Mouse (Mus musculus) MEL (cell line): ENCODE measurements around the gene Ak5. TPM values are rescaled to one million over a fixed set of nuclear protein-coding genes. Genes with fewer than 3 reads are reported as not detected.

Source experiments
- DNase-seq: peaks from one replicate; pipeline ENCODE4 v3.0.0; 2011; ENCODE audit warnings: low read depth, low spot score
- H3K27ac ChIP-seq: 2 replicates; pipeline ENCODE4 v1.5.1; 2012; ENCODE audit warnings: low read depth, mild to moderate bottlenecking, control low read depth, low read length, moderate library complexity; ENCODE audit not compliant: control insufficient read depth
- H3K27me3 ChIP-seq, 2 experiments: fragments of 150-350 bp in 1 of 2; sonication (generic) in 1 of 2; 2 replicates each; pipeline ENCODE4 v1.6.1; 2012; ENCODE audit warnings: low read length in 2 of 2, mild to moderate bottlenecking in 2 of 2, improper control_type of control experiment in 1 of 2, moderate library complexity in 1 of 2; ENCODE audit not compliant: insufficient read depth in 2 of 2, control insufficient read depth in 1 of 2
- H3K36me3 ChIP-seq, 2 experiments: 2 replicates each; pipeline ENCODE4 v1.6.1; 2012 to 2014; ENCODE audit warnings: low read length in 2 of 2, improper control_type of control experiment in 1 of 2, inconsistent platforms in 1 of 2, mild to moderate bottlenecking in 1 of 2; ENCODE audit not compliant: insufficient read depth in 2 of 2, control insufficient read depth in 1 of 2
- H3K4me1 ChIP-seq, 2 experiments: fragments of 150-350 bp in 1 of 2; sonication (generic) in 1 of 2; 2 replicates each; pipeline ENCODE4 v1.6.1; 2012; ENCODE audit warnings: low read length in 2 of 2, improper control_type of control experiment in 1 of 2, mild to moderate bottlenecking in 1 of 2; ENCODE audit not compliant: insufficient read depth in 2 of 2, control insufficient read depth in 1 of 2
- H3K4me3 ChIP-seq, 2 experiments: fragments of 150-350 bp in 1 of 2; sonication (generic) in 1 of 2; 2 replicates each; pipeline ENCODE4 v1.5.1; 2012; ENCODE audit warnings: low read depth in 2 of 2, low read length in 2 of 2, mild to moderate bottlenecking in 2 of 2, moderate library complexity in 2 of 2, control low read depth in 1 of 2, improper control_type of control experiment in 1 of 2; ENCODE audit not compliant: control insufficient read depth in 1 of 2, insufficient read depth in 1 of 2
- H3K79me2 ChIP-seq: 2 replicates; pipeline ENCODE4 v1.6.1; 2012; ENCODE audit warnings: mild to moderate bottlenecking, low read length, moderate library complexity; ENCODE audit not compliant: control insufficient read depth, poor library complexity, insufficient read depth
- H3K9ac ChIP-seq: 2 replicates; pipeline ENCODE4 v1.6.1; 2012; ENCODE audit warnings: low read depth, mild to moderate bottlenecking, control low read depth, low read length, moderate library complexity; ENCODE audit not compliant: control insufficient read depth, poor library complexity, severe bottlenecking
- H3K9me3 ChIP-seq: fragments of 150-350 bp; sonication (generic); replicated peaks from 2 replicates; pipeline ENCODE4 v1.6.1; 2012; ENCODE audit warnings: mild to moderate bottlenecking, low read length, improper control_type of control experiment, moderate library complexity; ENCODE audit not compliant: insufficient read depth
- CHD1 ChIP-seq: IDR thresholded peaks from 2 replicates; pipeline ENCODE4 v1.6.1; 2012; ENCODE audit warnings: low read depth, mild to moderate bottlenecking, inconsistent platforms, low read length, improper control_type of control experiment
- CHD2 ChIP-seq: IDR thresholded peaks from 2 replicates; pipeline ENCODE4 v1.6.1; 2011; ENCODE audit warnings: low read length, improper control_type of control experiment
- E2F4 ChIP-seq: IDR thresholded peaks from 2 replicates; pipeline ENCODE4 v1.6.1; 2011; ENCODE audit warnings: low read depth, low read length, improper control_type of control experiment, borderline replicate concordance
- ELF1 ChIP-seq: IDR thresholded peaks from 2 replicates; pipeline ENCODE4 v1.6.1; 2014; ENCODE audit warnings: low read depth, mild to moderate bottlenecking, inconsistent platforms, low read length, improper control_type of control experiment, moderate library complexity
- EP300 ChIP-seq, 2 experiments: IDR thresholded peaks; 2 replicates each; pipeline ENCODE4 v1.6.1; 2011; ENCODE audit warnings: improper control_type of control experiment in 2 of 2, low read length in 2 of 2, low read depth in 1 of 2, mild to moderate bottlenecking in 1 of 2
- ETS1 ChIP-seq: IDR thresholded peaks from 2 replicates; pipeline ENCODE4 v1.6.1; 2012; ENCODE audit warnings: low read depth, mild to moderate bottlenecking, inconsistent platforms, low read length, improper control_type of control experiment, moderate library complexity
- GATA1 ChIP-seq: IDR thresholded peaks from 2 replicates; pipeline ENCODE4 v1.6.1; 2011; ENCODE audit warnings: low read depth, low read length, improper control_type of control experiment
- JUND ChIP-seq: IDR thresholded peaks from 2 replicates; pipeline ENCODE4 v1.6.1; 2011; ENCODE audit warnings: low read depth, mild to moderate bottlenecking, improper control_type of control experiment, low read length
- KAT2A ChIP-seq: conservative IDR thresholded peaks from 2 replicates; pipeline ENCODE4 v1.6.1; 2012; ENCODE audit warnings: low read depth, low read length, improper control_type of control experiment, inconsistent platforms
- MAFK ChIP-seq: IDR thresholded peaks from 2 replicates; pipeline ENCODE4 v1.6.1; 2011; ENCODE audit warnings: low read depth, mild to moderate bottlenecking, low read length, improper control_type of control experiment, borderline replicate concordance
- MEF2A ChIP-seq: IDR thresholded peaks from 2 replicates; pipeline ENCODE4 v1.6.1; 2014; ENCODE audit warnings: low read depth, mild to moderate bottlenecking, inconsistent platforms, low read length, improper control_type of control experiment; ENCODE audit not compliant: poor library complexity, insufficient replicate concordance, severe bottlenecking; ENCODE audit errors: extremely low read depth
- MXI1 ChIP-seq: IDR thresholded peaks from 2 replicates; pipeline ENCODE4 v1.6.1; 2011; ENCODE audit warnings: mild to moderate bottlenecking, low read depth, low read length, improper control_type of control experiment
- MYB ChIP-seq: IDR thresholded peaks from 2 replicates; pipeline ENCODE4 v1.6.1; 2011; ENCODE audit warnings: mild to moderate bottlenecking, low read depth, low read length, improper control_type of control experiment
- NELFE ChIP-seq: IDR thresholded peaks from 2 replicates; pipeline ENCODE4 v1.6.1; 2011; ENCODE audit warnings: low read depth, low read length, improper control_type of control experiment
- NRF1 ChIP-seq: IDR thresholded peaks from 2 replicates; pipeline ENCODE4 v1.6.1; 2014; ENCODE audit warnings: low read depth, mild to moderate bottlenecking, inconsistent platforms, low read length, improper control_type of control experiment, moderate library complexity; ENCODE audit not compliant: poor library complexity, insufficient read depth, severe bottlenecking
- POLR2A ChIP-seq, 2 experiments: IDR thresholded peaks; 2 replicates each; pipeline ENCODE4 v1.6.1; 2011 to 2012; ENCODE audit warnings: low read length in 2 of 2, mild to moderate bottlenecking in 2 of 2, control low read depth in 1 of 2, improper control_type of control experiment in 1 of 2, low read depth in 1 of 2, moderate library complexity in 1 of 2; ENCODE audit not compliant: control insufficient read depth in 1 of 2, insufficient read depth in 1 of 2, poor library complexity in 1 of 2
- POLR2AphosphoS2 ChIP-seq: IDR thresholded peaks from 2 replicates; pipeline ENCODE4 v1.6.1; 2011; ENCODE audit warnings: low read length, improper control_type of control experiment
- POLR2AphosphoS5 ChIP-seq: IDR thresholded peaks from 2 replicates; pipeline ENCODE4 v1.6.1; 2012; ENCODE audit warnings: low read depth, borderline replicate concordance, mild to moderate bottlenecking, inconsistent platforms, low read length, moderate library complexity, mixed read lengths
- RAD21 ChIP-seq: IDR thresholded peaks from 2 replicates; pipeline ENCODE4 v1.6.1; 2011; ENCODE audit warnings: mild to moderate bottlenecking, low read depth, low read length, improper control_type of control experiment
- SIN3A ChIP-seq: IDR thresholded peaks from 2 replicates; pipeline ENCODE4 v1.6.1; 2012; ENCODE audit warnings: low read length, improper control_type of control experiment, inconsistent platforms
- SMC3 ChIP-seq: IDR thresholded peaks from 2 replicates; pipeline ENCODE4 v1.6.1; 2011; ENCODE audit warnings: low read depth, low read length, improper control_type of control experiment
- TBP ChIP-seq: IDR thresholded peaks from 2 replicates; pipeline ENCODE4 v1.8.0; 2011; ENCODE audit warnings: low read depth, low read length, improper control_type of control experiment
- TCF12 ChIP-seq: IDR thresholded peaks from 2 replicates; pipeline ENCODE4 v1.6.1; 2014; ENCODE audit warnings: low read depth, mild to moderate bottlenecking, inconsistent platforms, low read length, improper control_type of control experiment, moderate library complexity
- UBTF ChIP-seq: IDR thresholded peaks from 2 replicates; pipeline ENCODE4 v1.6.1; 2012; ENCODE audit warnings: low read depth, mild to moderate bottlenecking, inconsistent platforms, low read length, improper control_type of control experiment, moderate library complexity, borderline replicate concordance; ENCODE audit not compliant: insufficient read depth
- USF2 ChIP-seq, 2 experiments: IDR thresholded peaks; 2 replicates each; pipeline ENCODE4 v1.6.1; 2011 to 2012; ENCODE audit warnings: improper control_type of control experiment in 2 of 2, low read length in 2 of 2, borderline replicate concordance in 1 of 2, inconsistent platforms in 1 of 2, low read depth in 1 of 2, mild to moderate bottlenecking in 1 of 2; ENCODE audit not compliant: insufficient read depth in 1 of 2
- ZC3H11A ChIP-seq: IDR thresholded peaks from 2 replicates; pipeline ENCODE4 v1.6.1; 2012; ENCODE audit warnings: low read depth, mild to moderate bottlenecking, inconsistent platforms, low read length, improper control_type of control experiment
- ZKSCAN1 ChIP-seq: IDR thresholded peaks from 2 replicates; pipeline ENCODE4 v1.6.1; 2012; ENCODE audit warnings: low read depth, mild to moderate bottlenecking, inconsistent platforms, low read length, improper control_type of control experiment, moderate library complexity
- ZMIZ1 ChIP-seq: IDR thresholded peaks from 2 replicates; pipeline ENCODE4 v1.6.1; 2012; ENCODE audit warnings: low read depth, mild to moderate bottlenecking, inconsistent platforms, low read length, improper control_type of control experiment, moderate library complexity
- ZNF384 ChIP-seq: IDR thresholded peaks from 2 replicates; pipeline ENCODE4 v1.6.1; 2012; ENCODE audit warnings: low read depth, mild to moderate bottlenecking, inconsistent platforms, low read length, improper control_type of control experiment
- polyA plus RNA-seq, 2 experiments: library from polyadenylated mRNA; stranded (reverse) in 1 of 2; unstranded in 1 of 2; fragments of >175 nt in 1 of 2; fragments of >200 nt in 1 of 2; gene quantifications; 2 replicates each; pipeline versions ENCODE4 v1.2.1 to v1.2.4; 2012; ENCODE audit warnings: low replicate concordance in 2 of 2, low read depth in 1 of 2; ENCODE audit not compliant: insufficient read length in 2 of 2, insufficient read depth in 1 of 2, missing spikeins in 1 of 2
- total RNA-seq: library from RNA; depleted of rRNA; stranded (reverse); fragments of 300-350 nt; gene quantifications from 2 replicates; pipeline ENCODE4 v1.2.3, GENCODE M21; 2012

Ak5 gene
- total and polyA plus RNA-seq, 3 experiments, result 0.06 to 0.31 TPM; not detected in 1

DNA sequence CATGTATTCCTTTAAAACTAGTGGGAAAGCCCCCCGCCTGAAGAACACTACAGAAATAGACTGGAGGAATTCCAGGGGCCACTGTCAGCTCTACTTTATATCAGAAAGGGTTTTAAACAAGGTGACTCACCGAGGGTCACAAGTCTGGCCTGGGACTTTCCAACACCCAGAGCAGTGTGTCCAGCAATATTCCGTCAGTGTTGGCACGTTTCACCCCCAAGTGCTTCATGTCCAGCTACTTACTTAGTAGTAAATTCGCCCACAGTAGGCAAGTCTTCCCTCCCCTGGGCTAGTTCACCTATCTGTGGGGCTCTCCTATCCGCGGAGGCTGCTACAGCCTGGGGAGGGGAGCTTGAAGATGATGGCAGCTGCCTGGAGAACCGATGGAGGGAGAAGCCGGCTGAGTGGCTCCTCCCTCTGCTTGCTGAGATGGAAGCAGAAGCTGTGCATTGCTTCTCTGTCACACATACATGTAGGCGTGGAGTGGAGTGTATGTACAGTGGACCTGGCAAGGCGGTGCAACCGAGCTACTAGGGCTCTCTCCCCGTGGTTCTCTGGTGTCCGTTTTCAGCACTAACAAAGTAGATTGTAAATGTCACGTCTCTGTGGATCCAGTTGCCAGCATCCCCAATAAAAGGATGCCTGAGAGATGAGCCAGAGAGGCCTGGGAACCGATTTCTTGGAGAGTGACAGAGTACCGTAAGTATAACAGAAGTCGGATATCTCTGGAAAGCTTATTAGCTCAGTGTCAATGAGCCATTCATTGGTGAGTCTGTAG lies 198.5 kb downstream of the Ak5 start:
- no peak overlapping the region for H3K27ac ChIP-seq
- no peaks in the 10 kb centered on the region for H3K79me2 ChIP-seq
- no peaks in the 10 kb centered on the region for H3K27me3 ChIP-seq
- H3K9me3 ChIP-seq, result no peaks in the 10 kb centered on the region
- TF ChIP-seq ETS1, result no peak
- no peak for TF ChIP-seq TCF12
- TF ChIP-seq GATA1, result no peak
- TF ChIP-seq ZNF384, result no peak
- TF ChIP-seq RAD21, result no peak
- no peak for TF ChIP-seq MXI1
- no peak for TF ChIP-seq POLR2A (IDR thresholded peaks at IDR 0.05; ENCODE audit: control insufficient read depth in 1 of 2, insufficient read depth in 1 of 2, low read depth in 1 of 2, low read length in 2 of 2, poor library complexity in 1 of 2)
- no peak for TF ChIP-seq POLR2AphosphoS2
- TF ChIP-seq ZMIZ1, result no peak
- no peak for TF ChIP-seq JUND
- TF ChIP-seq MAFK, result no peak
- TF ChIP-seq ELF1, result no peak
- TF ChIP-seq CHD1, result no peak
- no peak for TF ChIP-seq E2F4
- TF ChIP-seq NRF1, result no peak
- TF ChIP-seq ZC3H11A, result no peak
- no peak overlapping the region for H3K9ac ChIP-seq
- no peak overlapping the region for H3K4me3 ChIP-seq
- H3K4me1 ChIP-seq, result no peaks in the 10 kb centered on the region
- DNase-seq, result no peak
- H3K36me3 ChIP-seq, result no peaks in the 10 kb centered on the region

DNA sequence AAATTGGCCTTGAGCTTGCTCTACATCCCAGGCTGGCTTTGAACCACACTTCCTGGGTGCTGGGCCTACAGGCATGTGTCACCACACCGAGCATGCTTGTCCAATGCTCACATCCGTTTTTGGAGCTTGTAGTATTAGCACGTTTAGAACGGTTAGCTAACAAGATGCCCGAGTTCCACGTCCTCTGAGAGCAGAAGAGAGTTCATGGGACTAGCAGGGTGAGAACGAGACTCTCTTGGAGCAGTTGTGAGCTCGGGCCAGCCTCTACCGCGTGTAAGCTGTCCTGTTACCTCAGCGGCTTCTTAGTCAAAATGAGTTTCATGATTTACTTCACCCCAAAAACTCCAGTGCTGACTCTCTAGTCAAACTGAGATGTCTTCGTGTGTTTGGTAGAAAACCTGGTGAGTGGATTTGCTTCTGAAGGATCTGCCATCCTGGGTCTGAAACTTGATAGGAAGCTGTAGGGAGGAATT lies 199.6 kb downstream of the Ak5 start:
- H3K4me3 ChIP-seq, result no peak overlapping the region
- no peak for TF ChIP-seq MAFK
- no peak for TF ChIP-seq POLR2AphosphoS2
- TF ChIP-seq NELFE, result no peak
- TF ChIP-seq UBTF, result no peak
- no peak for TF ChIP-seq MEF2A
- TF ChIP-seq POLR2AphosphoS5, result no peak
- TF ChIP-seq EP300 (IDR thresholded peaks at IDR 0.05; ENCODE audit: low read depth in 1 of 2, low read length in 2 of 2), result no peak
- TF ChIP-seq ETS1, result no peak
- no peak for TF ChIP-seq JUND
- no peak for TF ChIP-seq NRF1
- TF ChIP-seq SIN3A, result no peak
- no peak for TF ChIP-seq MYB
- no peak for TF ChIP-seq ZKSCAN1
- no peak for TF ChIP-seq TBP
- TF ChIP-seq ZNF384, result no peak
- TF ChIP-seq CHD2, result no peak
- no peak for TF ChIP-seq USF2 (IDR thresholded peaks at IDR 0.05; ENCODE audit: borderline replicate concordance in 1 of 2, insufficient read depth in 1 of 2, low read depth in 1 of 2, low read length in 2 of 2)
- no peak for TF ChIP-seq SMC3
- TF ChIP-seq GATA1, result no peak
- TF ChIP-seq KAT2A, result no peak
- no peaks in the 10 kb centered on the region for H3K36me3 ChIP-seq
- H3K27me3 ChIP-seq, result no peaks in the 10 kb centered on the region
- H3K79me2 ChIP-seq, result no peaks in the 10 kb centered on the region
- DNase-seq, result no peak
- H3K27ac ChIP-seq, result no peak overlapping the region
- no peak overlapping the region for H3K9ac ChIP-seq
- no peaks in the 10 kb centered on the region for H3K9me3 ChIP-seq
- H3K4me1 ChIP-seq, result no peaks in the 10 kb centered on the region
